Mouse (Mus musculus) spleen, postnatal 4 days (tissue): ENCODE data around the gene Cldn9.

Source experiments
- DNase-seq, 2 experiments: peaks; one replicate each; pipeline ENCODE4 v3.0.0; 2022; ENCODE audit warnings: low spot score in 2 of 2

Cldn9 gene

GRCm38 (mm10) chr17:23653324-23653723 is 30.5 kb downstream of the Cldn9 start:
- no peak for DNase-seq

DNA sequence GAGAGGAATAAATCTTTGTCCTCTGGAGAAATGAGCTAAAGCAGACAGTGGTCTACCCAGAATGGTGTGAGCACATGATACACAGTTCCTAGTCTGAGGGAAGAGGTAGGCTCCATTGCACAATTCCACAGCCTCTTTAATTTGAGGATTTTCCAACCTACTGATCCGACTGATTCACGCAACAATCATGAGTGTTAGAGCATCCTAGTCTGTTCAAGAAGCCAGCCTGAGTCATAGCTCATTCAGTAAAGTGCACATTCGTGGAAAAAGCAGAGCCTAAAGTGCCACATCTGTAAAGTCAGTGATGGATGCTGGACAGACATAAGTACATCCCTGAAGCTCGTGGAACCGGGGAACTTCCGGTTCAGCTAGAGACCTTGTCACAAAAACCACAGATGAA is 32.5 kb downstream of the Cldn9 start:
- DNase-seq: no peak

- no peak for DNase-seq
Observed at GRCm38 (mm10) chr17:23645894-23646293, 37.9 kb downstream of the Cldn9 start.

GRCm38 (mm10) chr17:23644613-23645495 is 39.0 kb downstream of the Cldn9 start, which contains the start of gene Mmp25:
Gene Mmp25 (minus strand): TSS chr17:23645277.
- no peak for DNase-seq
